Mouse (Mus musculus) large intestine, adult 2 months (tissue): ENCODE results near the gene Gpr180. TPM values are rescaled to one million over a fixed set of nuclear protein-coding genes. Genes with fewer than 3 reads are reported as not detected.
"Not testable (repeated sequence)": the region's sequence is repeated elsewhere in the genome, so short reads cannot be mapped to it uniquely, and the experiment has no call there.

ENCODE experiments used
- DNase-seq: peaks from one replicate; pipeline ENCODE4 v3.0.0-alpha.2; 2012; ENCODE audit warnings: low read depth, low spot score
- WGBS: fragments of 180-500 bp; shearing (Covaris S2); methylation state at CpG from one replicate; pipeline ENCODE4 v1.1.7; 2018; 5-methylcytosine and 5-hydroxymethylcytosine counted together
- polyA plus RNA-seq: library from polyadenylated mRNA; depleted of rRNA; stranded (reverse); fragments of >200 nt; gene quantifications from 2 replicates; pipeline ENCODE4 v1.2.3, GENCODE M21; 2012; rRNA removed

Gpr180 gene
- 20.1 and 21.2 TPM in 2 replicates for polyA plus RNA-seq

DNA sequence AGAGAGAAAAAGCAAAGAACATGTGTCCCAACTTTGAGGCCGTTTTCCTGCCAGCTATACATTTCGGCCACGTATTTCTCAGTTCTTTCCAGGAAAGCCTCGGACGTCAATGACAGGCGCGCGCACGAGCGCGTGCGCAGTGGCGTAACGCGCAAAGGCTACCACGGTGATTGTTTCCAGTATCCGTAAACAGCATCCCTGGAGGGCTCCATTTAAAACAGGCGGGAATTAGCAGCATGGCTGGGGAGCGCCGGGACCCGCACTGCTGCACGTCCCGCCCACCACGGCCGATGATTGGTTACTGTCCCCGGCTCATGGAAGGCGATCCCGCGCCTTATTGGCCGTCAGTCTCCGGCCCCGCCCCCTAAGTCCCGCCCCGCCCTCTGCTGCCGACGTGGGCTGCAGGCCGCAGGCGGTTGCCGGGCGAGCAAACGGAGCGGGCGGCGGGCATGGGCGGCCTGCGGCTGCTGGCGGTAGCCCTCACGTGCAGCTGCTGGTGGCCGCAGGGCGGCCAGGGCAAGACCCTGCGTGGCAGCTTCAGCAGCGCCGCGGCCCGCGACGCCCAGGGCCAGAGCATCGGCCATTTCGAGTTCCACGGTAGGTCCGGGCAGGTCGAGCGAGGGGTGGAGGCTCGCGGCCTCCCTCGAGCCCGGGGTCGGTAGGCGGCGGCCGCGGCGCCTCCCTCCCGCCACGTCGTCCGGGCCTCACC lies at the start of gene Gpr180:
TSS of gene Gpr180 (plus strand) at position 415 of the 709 bp plus-strand sequence.
- WGBS, result under 1% methylated on average over 77 of the region's 77 CpGs
- peak; percentile 85 for DNase-seq

DNA sequence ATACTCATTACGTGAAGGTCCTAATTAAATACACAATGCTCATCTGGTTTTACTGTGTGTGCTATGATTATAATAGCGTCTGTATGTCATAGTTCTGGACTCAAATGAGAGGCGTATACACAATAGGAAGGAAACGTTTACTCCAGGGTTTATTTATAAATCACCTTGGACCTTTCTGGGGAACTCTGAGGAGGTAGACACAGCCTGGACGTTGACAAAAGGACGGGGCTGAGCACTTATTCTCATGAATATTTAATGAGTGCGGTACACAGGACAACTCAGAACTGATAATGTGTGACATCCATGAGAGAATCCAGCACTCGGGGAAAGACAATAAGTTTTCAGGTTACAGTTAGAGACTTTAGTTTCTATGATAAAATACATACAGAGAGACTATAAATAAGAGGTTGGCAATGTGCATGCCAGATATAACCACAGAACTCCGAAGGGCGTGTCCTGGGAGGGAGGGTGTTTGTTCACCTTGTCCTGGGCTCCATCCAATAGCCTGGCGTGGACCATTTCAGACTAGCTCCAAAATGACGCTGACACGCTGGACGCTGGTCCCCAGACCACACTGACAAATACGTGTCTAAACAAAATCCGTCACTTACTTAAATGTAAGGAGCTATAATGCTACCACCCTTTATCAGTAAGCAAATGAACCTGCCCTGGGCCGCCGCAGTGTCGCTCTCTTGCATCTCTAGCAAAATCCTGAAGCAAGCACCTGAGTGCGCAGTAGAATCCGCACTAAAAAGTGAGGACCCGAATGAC lies 48.3 kb upstream of the Gpr180 start:
- 4% methylated on average over 22 of the region's 22 CpGs for WGBS

DNA sequence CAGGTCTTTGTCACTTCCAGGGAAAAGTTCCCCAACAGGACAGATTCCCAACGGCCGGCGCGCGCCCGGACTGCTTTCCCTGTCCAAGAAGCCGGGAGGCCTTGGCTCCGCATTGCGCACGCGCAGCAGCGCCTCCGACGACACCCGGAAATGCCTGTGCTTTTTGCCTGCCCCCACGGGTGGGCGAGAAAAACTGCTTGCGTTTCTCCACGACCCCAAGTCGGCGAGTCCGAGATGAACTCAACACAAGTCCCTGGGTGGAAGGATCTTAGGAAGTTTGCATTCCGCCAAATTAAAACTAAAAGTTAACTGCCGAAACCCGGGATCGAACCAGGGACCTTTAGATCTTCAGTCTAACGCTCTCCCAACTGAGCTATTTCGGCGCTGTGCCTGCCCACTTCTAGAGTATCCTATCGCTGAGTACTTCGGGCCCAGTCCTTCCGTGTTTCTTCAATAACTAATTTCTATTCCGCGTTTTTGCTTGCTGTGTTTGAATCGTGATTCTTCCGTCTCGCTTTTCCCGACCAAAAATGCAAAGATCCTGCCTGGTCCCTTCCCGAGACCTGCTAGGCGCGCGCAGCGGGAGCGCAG lies 47.6 kb upstream of the Gpr180 start:
- WGBS, result under 1% methylated on average over 44 of the region's 44 CpGs

More for the DNA sequence above, 48.3 kb upstream of the Gpr180 start:
- peak; percentile 59 for DNase-seq

DNA sequence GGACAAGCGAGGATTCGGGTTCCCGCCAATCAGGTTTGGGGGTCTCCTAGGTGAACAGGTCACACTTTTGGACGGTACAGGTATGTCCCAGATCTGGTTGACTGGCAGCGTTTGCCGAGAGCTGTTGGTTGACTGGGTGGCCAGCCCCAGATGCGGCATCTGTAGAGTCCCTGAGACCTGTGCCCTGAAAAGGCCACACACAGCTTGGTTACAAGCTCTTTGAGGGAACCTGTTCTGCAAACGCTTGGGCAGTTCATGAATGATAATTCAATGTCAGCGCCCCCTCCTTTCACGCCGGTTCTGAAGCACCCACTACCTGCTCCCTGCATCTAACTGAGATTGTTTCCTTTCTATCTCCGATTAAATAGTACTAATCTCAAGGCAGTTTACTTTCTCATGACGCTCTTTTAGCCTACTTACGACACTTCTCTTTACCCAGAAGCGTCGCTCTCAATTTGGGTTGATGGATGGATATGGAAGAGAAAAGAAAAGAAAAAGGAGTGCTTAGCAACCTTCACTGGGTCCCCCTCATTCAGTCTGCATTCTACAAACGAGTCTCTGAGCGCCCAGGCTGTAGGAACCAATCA lies 47.1 kb upstream of the Gpr180 start:
- DNase-seq, result peak; percentile 24
- 2% methylated on average over 18 of the region's 18 CpGs for WGBS

More for the DNA sequence above, 47.6 kb upstream of the Gpr180 start:
- peak; percentile 66 for DNase-seq

DNA sequence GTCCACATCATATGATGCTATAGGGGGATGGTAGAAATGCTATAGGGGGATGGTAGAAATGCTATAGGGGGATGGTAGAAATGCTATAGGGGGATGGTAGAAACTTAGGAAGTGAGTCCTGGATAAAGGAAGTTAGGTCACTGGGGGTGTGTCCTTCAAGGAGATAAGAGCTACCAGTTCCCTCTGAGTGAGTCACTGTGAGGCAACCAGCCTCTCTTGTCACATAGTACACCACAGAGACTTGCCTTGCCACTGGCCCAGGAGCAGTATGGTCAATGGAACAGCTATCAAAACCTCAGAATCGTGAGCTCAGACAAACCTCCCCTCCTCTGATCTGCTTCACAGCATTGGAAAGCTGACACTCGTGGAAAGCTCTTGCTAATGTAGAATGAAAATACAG lies 38.7 kb upstream of the Gpr180 start:
- DNase-seq, result no peak
- WGBS, result 36% methylated on average over 2 of the region's 2 CpGs

DNA sequence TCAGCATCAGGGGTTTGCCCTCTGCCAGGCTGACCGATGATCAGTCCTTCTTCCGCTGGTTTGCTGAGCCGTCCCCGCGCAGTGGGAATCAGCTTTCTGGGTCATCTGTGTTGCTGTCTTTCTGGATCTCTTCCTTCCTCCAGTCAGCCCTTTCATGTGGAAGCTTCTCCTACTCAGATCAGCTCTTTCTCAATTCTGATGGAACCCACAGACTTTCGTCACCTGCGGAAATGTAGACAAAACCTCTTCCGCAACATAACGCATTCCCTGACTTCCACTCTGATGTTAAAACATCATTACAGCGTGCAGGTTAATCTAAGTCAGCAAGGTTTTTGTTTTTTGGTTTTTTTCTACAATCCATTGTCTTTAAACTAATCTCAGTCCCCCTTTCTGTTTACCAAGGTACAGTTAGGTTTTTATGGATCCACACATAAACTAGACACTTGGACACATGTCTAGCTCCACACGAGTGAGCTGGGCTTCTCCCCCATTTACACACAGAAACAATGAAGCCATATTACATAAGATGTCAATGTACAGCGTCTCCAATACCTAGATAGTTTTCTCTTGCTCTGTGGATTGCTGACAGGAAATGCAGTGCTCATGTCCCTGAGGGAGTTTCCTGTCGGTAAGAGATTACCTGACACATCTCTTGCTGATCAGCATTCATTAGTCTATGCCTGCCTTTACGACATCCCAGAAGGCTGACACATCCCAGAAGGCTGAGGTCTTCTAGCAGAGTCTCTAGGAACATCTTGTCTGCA lies 35.5 kb upstream of the Gpr180 start:
- DNase-seq, result no peak
- 82% methylated on average over 14 of the region's 14 CpGs for WGBS

DNA sequence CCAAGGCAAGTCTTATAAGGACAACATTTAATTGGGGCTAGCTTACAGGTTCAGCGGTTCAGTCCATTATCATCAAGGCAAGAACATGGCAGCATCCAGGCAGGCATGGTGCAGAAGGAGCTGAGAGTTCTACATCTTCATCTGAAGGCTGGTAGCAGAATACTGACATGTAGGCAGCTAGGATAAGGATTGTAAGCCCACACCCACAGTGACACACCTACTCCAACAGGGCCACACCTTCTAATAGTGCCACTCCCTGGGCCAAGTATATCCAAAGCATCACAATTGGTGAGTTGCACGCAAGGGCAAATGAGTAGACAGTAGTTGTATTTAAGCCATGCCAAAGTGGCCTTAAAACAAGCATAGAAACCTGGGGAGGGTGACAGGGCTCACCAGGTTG lies 29.5 kb upstream of the Gpr180 start:
- 72% methylated on average over 2 of the region's 2 CpGs for WGBS

DNA sequence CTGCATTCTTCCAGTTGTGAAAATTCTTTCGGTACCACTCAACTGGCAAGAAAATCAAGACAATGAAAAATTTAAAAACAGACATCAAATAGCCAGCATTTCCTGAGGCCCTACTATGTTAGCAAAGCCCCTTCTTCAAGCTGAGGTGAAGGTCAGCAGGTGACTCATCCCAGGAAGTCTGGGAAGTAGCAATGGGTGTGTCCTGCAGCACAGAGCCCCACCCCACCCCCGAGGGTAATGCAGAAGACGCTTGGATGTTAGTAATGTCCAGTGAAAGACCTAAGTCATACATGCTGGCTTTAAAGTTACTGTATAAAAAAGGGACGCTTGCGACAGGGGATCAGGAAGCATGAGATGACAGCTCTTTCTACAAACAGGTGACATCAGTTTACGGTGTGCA lies 23.8 kb upstream of the Gpr180 start:
- DNase-seq, result no peak
- WGBS, result 70% methylated on average over 6 of the region's 6 CpGs

More for the DNA sequence above, 29.5 kb upstream of the Gpr180 start:
- not testable (repeated sequence) for DNase-seq

DNA sequence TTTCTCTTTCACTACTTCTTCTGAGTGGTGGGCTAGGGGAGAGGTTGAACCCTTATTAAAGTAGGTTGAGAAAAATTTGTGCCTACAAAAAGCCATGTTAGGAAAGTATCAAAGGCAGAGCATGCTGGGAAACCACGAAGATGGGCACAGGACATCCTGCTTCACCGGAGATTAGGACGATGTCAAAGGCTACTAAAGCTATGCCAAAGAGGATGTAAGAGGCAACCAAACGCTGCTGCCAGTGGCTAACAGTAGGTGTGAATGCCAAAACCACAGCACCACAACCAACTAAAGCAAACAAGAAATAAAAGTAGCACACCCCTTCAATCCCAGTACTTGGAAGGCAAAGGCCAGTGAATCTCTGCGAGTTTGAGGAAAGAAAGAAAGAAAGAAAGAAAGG lies 12.8 kb upstream of the Gpr180 start:
- WGBS, result 63% methylated on average over 5 of the region's 5 CpGs
- no peak for DNase-seq

DNA sequence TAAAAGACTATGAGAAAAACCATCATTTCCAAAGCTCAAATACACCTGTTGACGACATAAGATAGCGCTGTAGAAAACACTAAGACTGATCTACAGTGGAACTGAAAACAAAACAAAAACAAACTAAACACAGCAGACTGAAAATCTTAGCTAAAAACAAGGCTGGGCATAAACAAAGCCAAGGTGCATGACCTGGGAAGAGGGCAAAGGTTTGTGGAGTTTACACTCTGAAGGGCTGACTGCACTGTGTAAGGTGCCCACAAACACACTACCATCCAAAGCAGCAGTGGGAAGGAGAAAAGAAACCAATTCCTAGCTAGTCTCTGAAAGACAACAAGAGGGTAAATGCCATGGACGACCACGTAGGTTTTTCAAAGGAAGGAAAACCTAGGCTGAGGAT lies 12.2 kb upstream of the Gpr180 start:
- WGBS, result 89% methylated on average over 4 of the region's 4 CpGs

DNA sequence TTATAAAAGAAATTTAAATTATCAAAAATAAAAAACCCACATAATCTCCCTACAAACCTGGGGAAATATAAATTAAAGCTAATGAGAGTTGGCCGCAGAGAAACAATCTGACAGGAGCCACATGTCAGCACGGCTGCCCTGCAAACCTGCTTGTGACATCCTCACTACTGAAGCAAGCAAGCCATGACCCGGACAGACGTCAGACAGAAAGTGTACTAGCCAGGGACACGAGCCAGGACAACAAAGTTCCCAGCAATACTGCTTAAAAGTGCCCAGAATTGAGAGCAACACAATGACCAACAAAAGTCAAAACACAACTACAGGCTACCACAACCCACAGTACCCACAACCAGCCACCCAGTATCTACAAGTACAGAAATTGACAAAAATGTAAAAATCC lies 10.7 kb upstream of the Gpr180 start:
- WGBS, result 81% methylated on average over 5 of the region's 5 CpGs
- no peak for DNase-seq

More for the DNA sequence above, 12.2 kb upstream of the Gpr180 start:
- DNase-seq, result no peak

DNA sequence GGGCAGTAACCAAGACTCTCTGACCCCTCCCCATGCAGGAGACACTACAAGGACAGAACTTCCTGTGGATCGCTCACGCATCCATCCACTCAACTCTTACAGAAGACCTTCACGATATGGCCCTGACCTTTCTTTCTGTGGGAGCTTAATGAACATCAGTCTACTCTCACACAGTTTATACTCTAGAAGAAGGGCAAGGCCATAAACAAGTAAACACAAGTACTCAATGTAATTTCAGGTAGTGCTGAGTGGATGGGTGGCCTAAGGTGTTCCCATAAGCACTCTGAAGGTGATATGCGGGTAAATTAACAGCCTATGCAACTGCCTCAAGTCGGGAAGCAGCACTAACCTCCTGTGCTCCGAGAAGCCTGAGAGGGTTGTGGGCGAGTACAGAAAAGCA lies 5.5 kb upstream of the Gpr180 start:
- DNase-seq, result no peak
- 77% methylated on average over 7 of the region's 7 CpGs for WGBS

DNA sequence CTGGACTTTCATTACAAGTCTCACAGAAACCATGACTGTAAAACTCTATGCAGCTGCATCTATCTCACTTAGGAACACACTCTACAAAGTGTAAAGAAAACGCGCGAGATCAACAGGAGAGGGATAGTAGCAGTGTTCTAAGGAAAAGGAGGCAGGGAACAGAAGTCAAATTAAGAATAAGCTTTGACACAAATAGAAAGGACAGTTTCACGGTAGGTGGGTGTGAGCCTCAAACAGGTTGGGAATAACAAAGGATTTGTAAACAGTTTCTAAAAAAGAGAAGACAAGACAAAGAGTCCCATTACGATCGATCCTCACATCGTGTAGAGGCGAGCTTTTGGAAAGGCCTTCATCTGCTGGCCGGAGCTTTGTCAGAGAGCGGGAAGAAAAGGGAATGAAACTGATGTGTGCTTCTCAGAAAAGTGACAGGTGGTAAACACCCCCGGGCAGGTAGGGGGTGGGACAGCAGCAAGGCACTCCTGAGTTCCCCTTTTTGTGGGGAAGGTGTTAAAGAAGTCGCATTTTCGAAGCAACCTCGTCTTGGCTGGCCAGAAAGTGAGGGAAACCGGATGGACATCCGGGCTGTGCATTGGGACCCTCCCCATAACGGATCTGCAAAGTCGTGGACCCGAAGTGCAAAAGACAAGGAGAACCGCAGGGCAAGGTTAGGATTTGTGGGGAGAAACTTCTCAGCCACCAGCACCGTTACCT lies 4.9 kb upstream of the Gpr180 start:
- 9% methylated on average over 21 of the region's 21 CpGs for WGBS
- no peak for DNase-seq

DNA sequence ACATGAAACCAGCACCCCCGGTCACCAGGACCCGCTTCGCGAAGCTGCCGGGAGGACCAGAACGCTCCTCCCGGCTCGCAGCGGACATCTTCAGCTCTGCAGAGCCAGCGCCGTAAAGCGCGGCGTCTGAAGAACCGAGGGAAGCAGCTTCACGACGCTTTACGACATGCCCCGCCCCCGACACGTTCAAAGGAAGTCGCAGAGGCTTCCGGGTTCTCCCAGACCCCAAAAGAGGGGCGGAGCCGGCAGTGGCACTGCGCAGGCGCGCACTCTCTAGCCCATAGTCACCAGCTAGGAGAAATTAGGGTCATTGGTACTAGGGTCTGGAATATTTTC lies 4.3 kb upstream of the Gpr180 start, which contains the start of gene Tgds:
TSS of gene Tgds (minus strand) at position 114 of the 336 bp plus-strand sequence.
- WGBS, result under 1% methylated on average over 28 of the region's 28 CpGs
- DNase-seq, result peak; percentile 99

DNA sequence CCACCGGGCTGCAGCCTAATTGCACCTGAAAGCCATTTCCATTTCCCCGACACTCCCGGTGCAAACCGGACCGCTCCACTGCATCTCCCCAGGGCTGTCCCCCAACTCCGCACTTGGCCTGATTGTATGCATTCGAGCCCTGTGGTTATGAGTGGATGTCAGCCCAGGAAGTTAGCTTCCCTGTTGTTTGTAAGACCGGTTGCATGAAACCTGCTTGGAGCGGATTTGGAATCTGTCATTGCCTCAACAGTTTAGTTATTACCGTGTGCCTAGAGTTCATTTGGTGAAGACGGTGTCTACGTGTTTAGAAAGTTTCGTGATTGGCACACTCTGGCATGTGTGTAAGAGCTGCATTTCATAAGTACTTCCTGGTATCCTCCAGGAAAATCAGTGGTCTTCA lies 529 bp downstream of the Gpr180 start:
- no peak for DNase-seq
- WGBS, result under 1% methylated on average over 13 of the region's 13 CpGs

DNA sequence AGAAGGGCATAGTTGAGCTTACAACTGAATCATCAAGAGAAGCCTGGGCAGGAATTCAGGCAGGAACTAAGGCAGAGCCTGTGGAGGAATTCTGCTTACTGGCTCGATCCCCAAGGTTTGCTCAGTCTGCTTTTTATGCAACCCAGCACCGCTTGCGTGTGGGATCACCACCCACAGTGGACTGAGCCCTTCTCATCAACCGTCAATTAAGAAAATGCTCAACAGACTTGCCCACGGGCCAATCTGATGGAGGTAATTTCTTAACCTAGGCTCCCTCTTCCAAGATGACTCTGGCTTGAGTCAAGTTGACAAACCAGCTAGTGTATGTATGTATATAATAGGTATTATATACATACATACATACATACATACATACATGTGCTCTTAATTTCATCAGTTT lies 5.3 kb downstream of the Gpr180 start:
- 92% methylated on average over 5 of the region's 5 CpGs for WGBS

DNA sequence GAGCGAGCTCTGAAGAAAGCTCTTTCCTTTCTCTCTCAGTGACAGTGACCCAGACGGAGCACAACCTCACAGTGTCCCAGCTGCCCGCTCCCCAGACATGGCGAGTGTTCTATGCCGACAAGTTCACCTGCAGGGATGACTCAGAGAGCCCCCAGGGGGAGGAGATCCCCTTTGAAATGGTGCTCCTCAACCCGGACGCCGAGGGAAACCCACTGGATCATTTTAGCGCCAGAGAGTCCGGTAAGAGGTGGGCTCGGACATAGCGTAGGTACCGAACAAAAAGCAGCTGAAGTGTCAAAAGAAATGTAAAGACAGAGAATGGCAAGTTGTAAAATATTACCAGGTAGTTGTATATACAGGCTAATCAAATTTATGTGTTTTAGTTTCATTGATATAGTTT lies 11.1 kb downstream of the Gpr180 start:
- 95% methylated on average over 13 of the region's 13 CpGs for WGBS
- no peak for DNase-seq

More for the DNA sequence above, 5.3 kb downstream of the Gpr180 start:
- no peak for DNase-seq

DNA sequence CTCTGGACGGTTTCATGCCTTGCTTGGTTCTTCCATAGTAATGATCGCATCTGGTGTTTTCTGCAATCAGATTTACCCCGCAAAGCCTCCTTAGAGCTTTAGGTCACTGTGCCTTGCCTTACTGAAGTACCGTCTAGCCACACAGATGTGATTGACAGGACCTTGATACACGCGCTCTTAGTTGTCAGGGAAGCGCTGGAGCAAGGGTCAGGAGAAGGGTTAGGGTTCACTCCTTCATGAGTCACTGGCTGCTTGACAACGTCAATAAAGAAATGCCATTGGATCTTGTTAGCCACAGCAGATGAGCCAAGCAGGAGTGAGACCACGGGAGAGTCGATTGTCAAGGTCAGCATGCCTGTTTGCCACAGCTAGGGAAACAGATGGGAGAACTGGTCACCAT lies 11.6 kb downstream of the Gpr180 start:
- no peak for DNase-seq
- 66% methylated on average over 10 of the region's 10 CpGs for WGBS
